Mouse (Mus musculus): Measurements from ENCODE around the gene Scgb1a1. TPM values are rescaled to one million over a fixed set of nuclear protein-coding genes. Genes with fewer than 3 reads are reported as not detected.
"Not testable (repeated sequence)": the region's sequence is repeated elsewhere in the genome, so short reads cannot be mapped to it uniquely, and the experiment has no call there.

The Scgb1a1 gene
- not detected for total RNA-seq (2021)
- long read RNA-seq, experiment 1 = 0 reads
- long read RNA-seq, experiment 2 = 0 reads

DNA sequence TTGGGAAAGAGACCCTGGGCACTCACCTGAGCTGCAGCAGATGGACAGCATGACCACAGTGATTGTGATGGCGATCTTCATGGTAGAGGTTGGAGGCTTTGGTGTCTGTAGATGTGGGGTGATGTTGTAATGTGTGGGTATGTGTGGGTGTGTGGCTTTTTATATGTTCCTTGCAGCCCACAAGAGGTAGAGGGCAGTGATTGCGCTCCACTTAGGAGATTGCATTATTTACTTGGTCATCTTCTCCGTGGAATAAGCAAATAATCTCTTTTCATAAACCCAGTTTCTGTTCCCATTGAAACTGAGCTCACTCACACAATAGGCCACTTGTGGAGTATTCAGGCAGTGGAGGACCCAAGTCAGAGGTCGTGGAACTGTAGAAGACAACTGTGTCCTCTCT is at the start of gene Scgb1a1:
Gene Scgb1a1 (minus strand): TSS at position 138 of the 400 bp plus-strand sequence.
- no peak for DNase-seq (ENCODE audit: low spot score in 2 of 2)

DNA sequence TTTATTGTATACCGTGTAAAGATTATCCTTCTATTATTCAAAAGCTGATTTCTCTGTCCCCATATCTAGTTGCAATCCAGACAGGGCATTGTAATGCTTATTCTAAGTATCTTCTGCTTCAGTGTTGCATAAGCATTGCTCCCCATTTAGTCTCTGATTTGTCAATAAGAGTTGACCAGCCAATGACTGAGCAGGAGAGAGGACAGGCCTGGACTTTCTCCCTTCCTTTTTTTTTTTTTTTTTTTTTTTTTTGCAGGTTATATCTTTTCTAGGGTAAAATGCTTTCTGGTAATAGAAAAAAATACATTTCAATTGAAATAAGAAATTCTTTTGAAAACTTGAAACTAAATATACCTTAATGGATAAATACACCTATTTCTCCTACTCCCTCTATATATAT is 49.4 kb upstream of the Scgb1a1 start:
- DNase-seq (ENCODE audit: low spot score in 2 of 2) = no peak

DNA sequence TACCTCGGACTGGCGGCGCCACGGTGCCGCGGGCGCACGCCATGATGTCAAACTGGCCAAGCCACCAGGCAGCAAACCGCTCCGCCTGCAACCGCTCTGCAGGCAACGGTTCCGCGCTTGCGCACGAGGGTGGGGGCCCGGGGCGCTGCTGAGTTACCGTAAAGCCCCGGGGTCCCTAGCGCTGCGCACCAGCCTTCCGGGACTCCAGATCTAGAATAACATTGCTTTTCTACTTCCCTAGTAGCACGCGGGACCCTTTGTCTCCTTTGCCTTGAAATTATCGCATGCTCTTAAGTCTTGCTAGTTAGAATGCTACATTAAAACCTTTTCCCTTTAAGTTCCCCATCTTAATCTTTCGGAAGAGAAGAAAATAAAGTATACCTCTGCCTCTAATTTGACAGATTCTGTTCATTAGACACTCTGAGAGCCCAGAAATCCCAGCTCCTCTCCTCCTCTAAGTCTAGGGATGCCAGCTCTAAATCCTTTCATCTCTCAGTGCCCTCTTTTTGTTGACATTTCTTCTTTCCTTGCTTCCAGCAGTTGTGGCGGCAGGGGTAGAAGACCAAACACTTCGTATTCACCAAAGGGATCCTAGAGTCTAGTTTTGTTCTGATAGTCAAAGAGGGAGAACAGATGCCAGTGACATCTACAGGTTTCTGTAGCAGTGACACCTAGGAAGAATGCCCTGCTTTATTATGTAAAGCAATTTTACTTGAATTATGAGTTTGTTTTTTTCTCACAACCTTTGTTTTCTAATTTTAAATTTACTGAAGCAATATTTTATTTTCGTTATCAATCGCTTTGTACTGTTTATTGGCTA is 48.0 kb upstream of the Scgb1a1 start, which contains the start of gene Asrgl1:
Gene Asrgl1 (minus strand): TSS at position 125 of the 820 bp plus-strand sequence.
- DNase-seq (ENCODE audit: low spot score in 2 of 2) = peak; percentile 89 to 94

DNA sequence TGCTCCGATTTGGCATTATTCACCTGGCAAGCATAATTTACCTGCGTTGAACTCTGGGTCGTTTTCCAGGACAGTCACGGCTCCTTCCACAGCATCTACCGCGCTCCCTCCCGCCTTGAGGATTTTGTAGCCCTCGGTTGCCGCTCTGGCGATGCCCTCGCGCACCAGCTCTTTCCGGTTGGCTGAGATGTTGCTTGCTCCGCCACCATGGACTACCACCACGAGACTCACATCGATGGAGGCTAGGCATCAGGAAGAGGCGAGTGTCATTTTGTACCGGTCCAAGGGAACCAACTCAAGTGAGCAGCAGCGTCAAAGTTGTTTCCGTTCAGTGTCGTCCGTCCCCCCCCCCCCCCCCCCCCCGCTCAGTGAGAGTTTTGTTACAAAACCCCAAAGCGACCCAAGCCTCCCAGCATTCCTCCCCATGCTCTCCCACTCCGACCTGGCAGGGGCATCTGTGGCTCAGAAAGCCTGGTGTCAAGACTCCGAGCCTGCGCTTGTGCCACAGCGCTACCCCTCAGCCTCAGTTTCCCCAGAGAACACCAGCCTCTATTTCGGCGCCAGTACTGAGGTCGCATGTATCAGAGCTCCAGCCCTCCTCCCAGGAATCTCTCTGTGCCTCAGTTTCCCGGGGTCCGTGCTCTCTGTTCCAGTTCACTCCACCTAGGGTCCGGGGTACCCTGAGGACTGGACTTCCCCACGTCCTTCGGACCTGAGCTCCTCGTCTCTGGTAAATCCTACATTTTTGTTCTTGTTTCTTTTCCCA is 47.2 kb upstream of the Scgb1a1 start:
- DNase-seq (ENCODE audit: low spot score in 2 of 2) = no peak

DNA sequence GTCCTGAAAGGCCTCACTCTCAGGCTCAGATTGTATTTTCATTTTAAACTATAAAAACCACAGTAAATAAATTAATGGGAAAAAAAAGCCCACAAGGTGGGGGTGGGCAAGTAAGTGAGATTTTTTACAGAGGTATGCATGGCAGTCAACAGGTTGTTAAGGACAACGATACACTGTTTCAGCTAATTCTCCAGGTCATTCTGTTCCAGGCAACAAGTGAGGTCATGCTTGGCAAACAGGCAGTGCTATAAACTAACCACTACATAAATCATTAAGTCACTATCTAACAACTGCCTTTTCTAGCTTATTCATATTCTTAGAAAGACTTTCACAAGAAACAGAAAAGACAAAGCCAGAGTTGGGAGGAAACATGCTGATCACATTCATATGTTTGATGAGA is 42.2 kb upstream of the Scgb1a1 start:
- DNase-seq (ENCODE audit: low spot score in 2 of 2) = no peak

DNA sequence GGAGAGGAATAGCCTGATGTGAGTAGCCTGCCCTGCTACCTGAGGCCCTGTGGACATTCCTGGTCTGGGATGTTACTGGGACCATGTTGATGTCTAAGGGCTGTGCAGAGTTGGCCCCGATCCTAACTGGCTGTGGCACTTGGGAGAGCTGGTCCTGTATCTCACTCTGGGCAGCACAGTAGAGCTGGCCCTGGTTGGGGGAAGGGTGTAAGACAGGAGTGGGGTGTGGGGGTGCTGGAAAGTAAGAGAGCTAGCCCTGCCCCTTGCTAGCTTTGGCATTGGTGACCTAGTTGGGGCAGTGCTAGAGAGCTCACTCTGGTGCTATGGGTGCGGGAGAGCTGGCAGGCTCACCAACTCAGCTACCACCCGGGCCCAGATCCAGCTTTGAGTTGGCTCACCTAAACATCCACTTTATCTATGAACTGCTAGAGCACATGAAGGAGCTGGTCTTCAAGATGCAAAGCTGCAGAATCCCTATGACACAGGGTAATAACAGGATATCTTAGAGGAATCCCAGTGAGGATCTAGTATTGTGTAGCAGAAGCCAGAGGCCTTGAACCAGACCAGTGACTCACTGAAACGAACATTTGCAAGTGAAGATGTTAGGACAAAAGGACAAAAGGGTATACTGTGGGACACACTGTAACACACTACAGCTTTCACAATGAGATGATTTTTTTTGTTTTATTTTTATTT is 40.9 kb upstream of the Scgb1a1 start:
- no peak for DNase-seq (ENCODE audit: low spot score in 2 of 2)

DNA sequence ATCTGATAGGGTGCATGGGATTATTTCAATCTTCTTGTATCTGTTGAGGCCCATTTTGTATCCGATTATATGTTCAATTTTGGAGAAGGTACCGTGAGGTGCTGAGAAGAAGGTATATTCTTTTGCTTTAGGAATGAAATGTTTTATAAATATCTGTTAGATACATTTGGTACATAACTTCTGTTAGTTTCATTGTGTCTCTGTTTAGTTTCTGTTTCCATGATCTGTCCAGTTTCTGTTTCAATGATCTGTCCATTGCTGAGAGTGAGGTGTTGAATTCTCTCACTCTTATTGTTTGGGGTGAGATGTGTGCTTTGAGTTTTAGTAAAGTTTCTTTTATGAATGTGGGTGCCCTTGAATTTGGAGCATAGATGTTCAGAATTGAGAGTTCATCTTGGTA is 36.2 kb upstream of the Scgb1a1 start:
- DNase-seq (ENCODE audit: low spot score in 2 of 2) = not testable (repeated sequence)

DNA sequence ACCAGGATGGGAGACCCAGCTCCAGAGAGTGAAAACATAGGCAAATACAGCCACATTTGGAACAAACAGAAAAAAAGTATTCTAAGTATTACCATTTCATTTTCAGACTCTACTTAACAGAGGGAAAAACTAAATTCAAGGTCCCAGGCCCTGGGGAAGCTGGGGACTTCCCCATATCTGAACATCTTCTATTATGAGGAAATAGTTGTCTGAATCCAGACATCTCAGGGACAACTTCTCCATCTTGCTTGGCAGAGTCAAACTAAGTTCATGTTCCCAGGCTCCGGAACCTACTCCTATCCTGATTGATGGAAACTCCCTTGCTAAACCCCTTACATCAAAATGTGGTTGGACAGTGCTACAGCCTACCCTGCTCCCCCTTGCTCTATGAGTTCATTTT is 34.6 kb upstream of the Scgb1a1 start:
- DNase-seq (ENCODE audit: low spot score in 2 of 2) = no peak

DNA sequence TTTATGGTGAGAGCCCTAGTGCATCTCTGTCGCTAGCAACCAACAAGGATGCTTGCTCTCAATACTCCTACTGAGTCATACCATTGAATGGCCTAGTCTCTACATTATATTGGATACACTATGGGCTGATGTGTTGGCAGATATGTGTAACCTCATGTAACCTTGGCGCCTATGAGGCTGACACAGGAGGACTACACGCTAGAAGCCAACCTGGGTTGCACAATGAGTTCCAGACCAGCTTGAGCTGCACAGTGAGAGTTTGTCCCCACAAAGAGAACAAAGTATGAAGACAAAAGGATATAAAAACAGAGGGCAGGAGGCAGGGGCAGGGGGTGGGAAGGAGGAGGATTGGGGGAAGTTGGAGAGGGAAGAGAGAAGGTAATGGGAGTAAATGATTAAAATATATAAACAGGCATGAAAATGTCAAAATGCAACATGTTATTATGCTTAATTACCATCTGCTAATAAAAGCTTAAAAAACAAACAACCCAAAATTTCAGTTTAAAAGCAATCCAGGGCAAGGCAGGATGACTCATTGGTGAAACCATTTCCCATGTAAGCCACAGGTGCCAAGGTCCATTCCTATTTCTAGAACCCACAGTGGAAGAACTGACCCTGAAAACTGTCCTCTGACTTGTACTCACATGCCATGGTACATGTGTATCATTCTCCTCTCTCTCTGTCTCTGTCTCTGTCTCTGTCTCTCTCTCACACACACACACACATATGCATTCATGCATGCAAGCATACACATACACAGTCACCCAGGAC is 32.1 kb upstream of the Scgb1a1 start:
- no peak for DNase-seq (ENCODE audit: low spot score in 2 of 2)

DNA sequence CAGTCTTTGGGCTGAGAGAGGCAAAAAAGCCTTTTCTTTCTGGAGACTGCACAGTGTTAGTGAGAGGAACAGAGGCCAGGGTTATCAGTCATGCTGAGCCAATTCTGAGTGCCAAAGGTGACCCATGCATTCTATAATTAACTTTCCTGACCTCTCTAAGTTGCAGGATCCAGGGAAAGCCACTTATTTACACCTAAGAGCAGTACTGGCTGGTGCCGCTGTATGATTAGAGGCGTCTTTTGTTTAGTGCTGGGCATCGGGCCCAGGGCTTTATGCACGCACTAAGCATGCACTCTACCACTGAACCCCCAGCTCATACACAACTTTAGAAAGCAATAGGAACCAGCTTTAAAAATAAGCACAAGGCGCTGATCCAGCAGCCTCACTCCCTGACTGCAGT is 29.5 kb upstream of the Scgb1a1 start:
- no peak for DNase-seq (ENCODE audit: low spot score in 2 of 2)

DNA sequence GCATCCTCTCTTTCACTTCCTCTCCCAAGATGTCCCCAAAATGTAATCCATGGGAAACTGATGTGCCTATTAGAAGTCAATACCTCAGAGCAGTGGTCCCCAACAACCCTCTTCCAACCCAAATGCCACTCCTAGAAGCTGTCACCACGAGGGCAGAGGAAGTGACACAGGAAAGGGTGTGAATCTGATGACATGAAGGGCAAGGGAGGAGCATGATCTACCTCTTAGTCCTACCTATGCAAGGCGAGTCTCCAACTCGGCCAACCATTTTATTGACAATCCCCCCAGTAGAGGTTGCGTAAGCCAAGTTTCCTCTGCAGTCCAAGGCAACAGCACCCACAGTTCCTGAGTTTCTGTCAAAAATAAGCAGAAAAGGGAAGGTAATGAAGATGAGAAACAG is 28.5 kb upstream of the Scgb1a1 start:
- DNase-seq (ENCODE audit: low spot score in 2 of 2) = no peak

DNA sequence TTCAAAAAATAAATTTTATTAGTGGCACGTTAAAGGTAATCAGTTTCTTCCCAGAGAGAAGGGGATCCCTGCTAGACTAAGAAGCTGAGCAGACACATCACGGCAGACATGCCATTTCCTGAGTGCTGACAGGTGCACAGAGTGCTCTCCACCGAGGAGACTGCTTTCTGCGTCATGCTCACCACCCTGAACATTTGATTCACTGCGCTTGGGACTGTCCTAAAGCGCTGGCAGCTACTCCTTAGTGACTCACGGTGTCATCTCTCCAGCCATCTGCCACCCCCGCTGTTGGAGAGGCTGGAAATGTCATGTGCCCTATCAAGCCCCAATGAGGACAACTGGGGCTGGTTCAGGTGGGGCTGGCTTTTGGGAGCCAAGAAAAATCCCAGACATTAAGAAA is 24.3 kb upstream of the Scgb1a1 start:
- DNase-seq (ENCODE audit: low spot score in 2 of 2) = no peak

DNA sequence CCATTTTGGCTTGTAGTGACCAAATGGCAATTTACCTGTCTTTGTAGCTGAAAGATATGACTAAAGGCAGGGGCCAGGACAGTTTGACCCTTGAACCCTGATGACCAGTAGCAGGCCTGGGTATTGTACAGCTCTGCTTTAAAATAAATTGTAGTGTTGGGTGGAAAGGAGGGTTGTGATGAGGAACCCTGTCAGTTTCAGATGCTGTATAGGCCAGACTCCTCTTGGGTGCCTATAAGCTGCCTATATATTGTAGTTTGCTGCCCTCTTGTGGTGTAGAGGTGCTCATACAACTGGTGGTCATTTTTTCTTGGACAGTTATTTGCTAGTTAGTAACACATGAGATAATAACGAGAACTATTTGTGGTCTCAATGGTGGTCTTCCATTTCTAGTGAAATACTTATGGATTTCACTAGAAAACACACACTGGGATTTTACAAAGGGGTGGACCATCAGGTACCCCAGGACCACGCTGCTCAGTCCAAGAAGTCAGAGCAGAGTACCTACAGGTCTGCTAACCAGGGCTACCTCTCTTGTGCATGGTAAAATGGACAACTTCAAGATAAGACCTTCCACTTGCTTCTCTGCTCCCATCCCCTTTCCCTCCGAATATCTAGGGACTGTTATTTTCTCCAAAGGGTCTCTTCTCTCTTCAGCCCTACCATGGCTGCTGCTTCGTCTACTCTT is 22.6 kb upstream of the Scgb1a1 start:
- peak; percentile 31 to 72 for DNase-seq (ENCODE audit: low spot score in 2 of 2)

DNA sequence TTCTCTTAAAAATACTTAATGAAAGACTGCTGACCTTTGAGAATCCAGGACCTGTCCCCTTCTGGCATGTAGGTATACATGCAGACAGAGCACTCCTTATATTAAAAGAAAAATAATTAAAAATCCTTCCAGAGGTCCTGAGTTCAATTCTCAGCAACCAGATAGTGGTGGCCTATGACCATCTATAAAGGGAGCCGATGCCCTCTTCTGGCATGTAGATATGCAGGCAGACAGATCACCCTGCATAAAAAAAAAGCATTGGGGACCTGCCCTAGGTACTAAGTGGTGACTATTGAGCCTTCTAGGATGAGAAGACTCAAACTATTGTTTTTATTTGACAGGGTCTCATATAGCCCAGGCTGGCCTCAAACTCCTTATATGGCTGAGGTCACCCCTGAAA is 20.8 kb upstream of the Scgb1a1 start:
- DNase-seq (ENCODE audit: low spot score in 2 of 2) = no peak

DNA sequence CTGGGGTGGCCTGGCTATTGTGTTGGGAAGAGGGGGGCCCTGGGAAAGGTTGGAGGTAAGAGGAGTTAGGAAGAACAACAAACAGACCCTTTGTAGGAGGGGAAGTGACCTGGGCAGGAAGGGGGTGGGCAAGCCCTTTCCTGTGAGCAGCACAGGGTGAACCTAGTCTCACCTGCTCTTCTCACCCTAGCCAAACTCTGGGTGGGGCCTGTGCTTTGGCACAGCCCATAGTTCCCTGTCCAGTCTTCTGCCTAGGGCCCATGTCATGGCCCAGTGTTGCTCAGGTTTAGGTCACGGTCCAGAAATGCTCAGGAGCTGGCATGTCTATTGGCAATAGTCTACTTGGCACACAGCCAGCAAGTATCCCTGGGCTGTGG is 19.6 kb upstream of the Scgb1a1 start:
- no peak for DNase-seq (ENCODE audit: low spot score in 2 of 2)

DNA sequence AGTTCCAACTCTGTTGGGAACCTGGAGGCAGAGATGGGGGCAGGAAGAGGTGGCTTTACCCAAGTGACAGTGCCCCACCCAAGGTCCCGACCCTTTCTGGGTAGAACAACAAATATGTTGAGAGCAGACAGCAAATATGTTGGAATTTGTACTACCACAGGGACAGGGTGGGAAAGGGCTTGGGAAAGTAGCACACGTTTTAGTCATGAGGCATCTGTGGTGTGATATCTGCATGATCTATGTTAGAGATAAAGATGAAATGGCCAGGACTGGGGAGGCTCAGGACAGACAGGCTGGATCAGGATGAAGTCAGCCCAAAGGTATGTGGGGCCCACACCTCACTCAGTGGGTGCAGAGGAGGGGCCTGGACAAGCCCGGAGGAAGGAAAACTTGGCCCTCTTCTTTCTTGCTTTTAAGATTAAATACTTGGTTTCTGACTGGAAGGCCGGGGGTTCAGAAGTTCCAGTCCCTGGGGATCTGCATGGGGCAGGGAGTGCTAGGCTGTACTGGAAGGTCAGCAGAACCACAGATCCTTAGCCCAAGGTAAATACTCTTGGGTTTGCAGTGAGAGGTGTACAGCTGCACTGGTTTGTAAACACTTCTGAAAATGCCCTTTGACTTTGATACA is 19.1 kb upstream of the Scgb1a1 start:
- DNase-seq (ENCODE audit: low spot score in 2 of 2) = no peak

DNA sequence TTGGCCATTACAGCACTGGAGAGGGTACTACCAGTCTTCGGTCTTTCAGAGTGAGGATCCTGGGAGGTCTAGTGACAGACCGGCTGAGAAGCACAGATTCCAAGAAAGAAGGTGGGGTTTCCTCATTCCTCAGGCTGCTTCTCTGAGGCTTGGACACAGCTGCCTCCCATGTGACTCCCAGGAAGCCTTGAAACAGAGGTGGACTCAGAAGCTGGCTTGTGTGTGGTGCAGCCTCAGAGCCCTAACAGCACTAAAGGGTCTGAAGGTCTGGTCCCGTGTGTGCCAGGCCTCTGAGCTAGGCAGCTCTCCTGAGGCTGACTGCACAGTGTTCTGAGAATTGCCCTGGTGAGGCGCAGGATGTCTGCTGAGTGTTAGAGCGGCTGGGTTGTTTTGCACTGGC is 18.3 kb upstream of the Scgb1a1 start:
- DNase-seq (ENCODE audit: low spot score in 2 of 2) = no peak

DNA sequence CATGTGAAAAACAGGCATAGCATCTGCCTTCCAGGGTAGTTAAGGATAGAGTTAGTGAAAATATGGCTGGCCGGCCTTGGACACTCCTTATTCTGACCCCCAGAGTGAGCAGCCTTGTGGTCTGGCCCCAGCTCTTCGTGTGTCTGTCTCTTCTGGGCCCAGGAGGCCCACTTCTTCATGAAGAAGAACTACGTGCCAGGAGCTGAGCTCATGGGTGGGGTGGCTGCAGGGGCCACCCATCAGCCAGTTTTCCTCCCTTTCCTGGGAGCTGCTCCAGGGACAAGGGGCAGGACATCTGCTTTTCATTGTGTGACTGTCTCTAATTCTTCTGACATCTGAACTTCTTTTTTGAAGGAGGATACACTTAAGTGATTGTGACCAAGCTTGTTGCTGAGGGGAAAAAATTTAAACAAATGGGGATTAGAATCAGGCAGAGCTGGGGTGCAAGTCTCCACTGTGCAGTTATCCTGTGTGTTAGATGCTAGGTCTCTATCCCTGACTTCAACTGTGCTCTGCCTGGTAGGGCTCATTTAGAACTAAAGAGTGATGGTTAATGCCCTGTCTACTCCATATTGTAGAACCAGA is 17.4 kb upstream of the Scgb1a1 start:
- no peak for DNase-seq (ENCODE audit: low spot score in 2 of 2)

DNA sequence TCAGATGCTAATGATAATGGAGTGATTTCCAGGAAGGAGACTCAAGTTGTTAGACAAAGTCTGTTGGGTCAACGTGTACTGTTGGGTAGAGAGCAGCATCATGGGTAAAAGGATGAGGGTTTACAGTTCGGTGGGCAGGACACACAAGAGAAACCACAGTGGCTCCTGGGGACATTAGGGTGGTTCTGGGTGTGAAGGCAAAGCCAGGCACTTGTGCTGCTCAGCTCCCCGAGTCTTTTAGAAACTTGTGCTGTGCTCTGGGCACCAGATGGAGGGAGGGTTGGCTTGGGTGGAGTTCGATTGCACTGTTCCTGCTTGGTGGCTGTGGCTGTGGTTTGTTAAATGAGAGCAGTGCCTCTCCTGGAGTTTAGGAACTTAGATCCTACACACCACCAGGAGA is 16.2 kb upstream of the Scgb1a1 start:
- no peak for DNase-seq (ENCODE audit: low spot score in 2 of 2)

DNA sequence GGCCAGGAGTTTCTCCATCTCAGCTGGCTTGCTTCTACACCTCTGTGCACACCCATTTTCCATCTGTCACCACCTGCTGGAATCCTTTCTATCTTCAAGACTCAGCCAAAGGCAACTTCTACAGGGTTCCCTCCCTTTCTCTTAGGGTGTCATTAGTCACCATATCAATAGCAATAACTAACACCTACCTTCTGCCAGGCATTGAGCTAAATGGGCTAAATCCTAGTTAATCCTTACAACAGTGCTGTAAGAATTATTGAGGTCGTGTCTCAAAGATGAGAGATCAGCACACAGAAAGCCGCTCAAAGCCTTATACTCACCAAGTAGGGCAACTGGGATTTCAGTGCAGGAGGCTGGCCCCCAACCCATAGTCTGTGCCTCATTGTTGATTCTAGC is 13.3 kb upstream of the Scgb1a1 start:
- DNase-seq (ENCODE audit: low spot score in 2 of 2) = no peak

Data from layer of hippocampus, postnatal 14 days (tissue).